Mouse (Mus musculus) embryonic facial prominence, embryonic 11.5 days (tissue): ENCODE data around the gene Nbea. TPM values are rescaled to one million over a fixed set of nuclear protein-coding genes. Genes with fewer than 3 reads are reported as not detected.

Experiments
- ATAC-seq: fragments of 200-750 bp; cut with Nextera tagmentation; replicated peaks from 2 replicates; pipeline ENCODE4 v1.8.0; 2017; ENCODE audit warnings: low read depth; ENCODE audit not compliant: insufficient number of reproducible peaks, low FRiP score, low TSS enrichment
- DNase-seq: peaks from one replicate; pipeline ENCODE4 v3.0.0-alpha.2; 2015; ENCODE audit warnings: low spot score
- H3K27ac ChIP-seq: fragments of 300-500 bp; sonication (generic); replicated peaks from 2 replicates; pipeline ENCODE4 v1.5.1; 2014; ENCODE audit warnings: mild to moderate bottlenecking, low read depth, low read length, control low read depth
- H3K27me3 ChIP-seq: fragments of 300-500 bp; sonication (generic); 2 replicates; pipeline ENCODE4 v1.6.1; 2014; ENCODE audit warnings: mild to moderate bottlenecking, low read length, moderate library complexity, mixed read lengths; ENCODE audit not compliant: control insufficient read depth, insufficient read depth
- H3K36me3 ChIP-seq: fragments of 300-500 bp; sonication (generic); replicated peaks from 2 replicates; pipeline ENCODE4 v1.6.1; 2014; ENCODE audit warnings: low read depth, mild to moderate bottlenecking, low read length, moderate library complexity, mixed read lengths; ENCODE audit not compliant: control insufficient read depth, insufficient read depth
- H3K4me1 ChIP-seq: fragments of 300-500 bp; sonication (generic); 2 replicates; pipeline ENCODE4 v1.6.1; 2014; ENCODE audit warnings: low read length, mixed read lengths; ENCODE audit not compliant: control insufficient read depth, insufficient read depth
- H3K4me2 ChIP-seq: fragments of 300-500 bp; sonication (generic); 2 replicates; pipeline ENCODE4 v1.6.1; 2014; ENCODE audit warnings: low read depth, mild to moderate bottlenecking, control low read depth, low read length, moderate library complexity
- H3K4me3 ChIP-seq: fragments of 300-500 bp; sonication (generic); 2 replicates; pipeline ENCODE4 v1.5.1; 2014; ENCODE audit warnings: low read depth, low read length, control low read depth
- H3K9ac ChIP-seq: fragments of 300-500 bp; sonication (generic); replicated peaks from 2 replicates; pipeline ENCODE4 v1.6.1; 2014; ENCODE audit warnings: mild to moderate bottlenecking, control low read depth, low read length
- H3K9me3 ChIP-seq: fragments of 300-500 bp; sonication (generic); replicated peaks from 2 replicates; pipeline ENCODE4 v1.6.1; 2016; ENCODE audit warnings: mild to moderate bottlenecking, low read length, inconsistent platforms, mixed read lengths; ENCODE audit not compliant: control insufficient read depth
- WGBS: fragments of 180-500 bp; shearing (Covaris S2); extraction: QIAGEN DNeasy Blood & Tissue Kit; methylation state at CpG from one replicate; pipeline ENCODE4 v1.1.7; 2014; 5-methylcytosine and 5-hydroxymethylcytosine counted together
- polyA plus RNA-seq: library from polyadenylated mRNA; unstranded; fragments of >200 nt; fragmentation: Nextera tagmentation; extraction: Ambion mirVana; gene quantifications from 2 replicates; pipeline ENCODE4 v1.2.1, GENCODE M21; 2014

The Nbea gene
- polyA plus RNA-seq, 1 experiment from 2014 or later = 22.6 TPM

- DNase-seq = no peak
- H3K9ac ChIP-seq = no peak overlapping the region
- WGBS = 88% methylated on average over 6 of the region's 6 CpGs
These were observed 115.7 kb downstream of the Nbea start for GRCm38 (mm10) chr3:56067849-56068248.

GRCm38 (mm10) chr3:56066360-56067040, 117.0 kb downstream of the Nbea start:
- DNase-seq (no peak), ATAC-seq (no peak)
- no peak overlapping the region for H3K9ac ChIP-seq
- no peak overlapping the region for H3K4me2 ChIP-seq
- no peaks in the 10 kb centered on the region for H3K36me3 ChIP-seq
- no peaks in the 10 kb centered on the region for H3K4me1 ChIP-seq
- WGBS = 67% methylated on average over 1 of the region's 1 CpGs
- no peak overlapping the region for H3K4me3 ChIP-seq
- no peaks in the 10 kb centered on the region for H3K27me3 ChIP-seq
- no peaks in the 10 kb centered on the region for H3K9me3 ChIP-seq
- no peak overlapping the region for H3K27ac ChIP-seq

More at GRCm38 (mm10) chr3:56067849-56068248, 115.7 kb downstream of the Nbea start:
- ATAC-seq = no peak
- no peaks in the 10 kb centered on the region for H3K9me3 ChIP-seq
- no peaks in the 10 kb centered on the region for H3K4me1 ChIP-seq
- no peak overlapping the region for H3K4me3 ChIP-seq
- H3K36me3 ChIP-seq = no peaks in the 10 kb centered on the region
- no peak overlapping the region for H3K4me2 ChIP-seq
- H3K27me3 ChIP-seq = no peaks in the 10 kb centered on the region
- H3K27ac ChIP-seq = no peak overlapping the region

- H3K36me3 ChIP-seq = no peaks in the 10 kb centered on the region
- no peaks in the 10 kb centered on the region for H3K27me3 ChIP-seq
- no peak overlapping the region for H3K4me2 ChIP-seq
- 78% methylated on average over 4 of the region's 4 CpGs for WGBS
- no peaks in the 10 kb centered on the region for H3K4me1 ChIP-seq
- no peak overlapping the region for H3K9ac ChIP-seq
- no peaks in the 10 kb centered on the region for H3K9me3 ChIP-seq
- H3K4me3 ChIP-seq = no peak overlapping the region
- DNase-seq (no peak), ATAC-seq (no peak)
- no peak overlapping the region for H3K27ac ChIP-seq
These were observed 118.3 kb downstream of the Nbea start for GRCm38 (mm10) chr3:56065234-56065633.

- H3K27me3 ChIP-seq = no peaks in the 10 kb centered on the region
- DNase-seq (no peak), ATAC-seq (no peak)
- no peak overlapping the region for H3K27ac ChIP-seq
- no peaks in the 10 kb centered on the region for H3K36me3 ChIP-seq
- H3K9me3 ChIP-seq = no peaks in the 10 kb centered on the region
- H3K4me1 ChIP-seq = no peaks in the 10 kb centered on the region
- H3K4me3 ChIP-seq = no peak overlapping the region
- H3K4me2 ChIP-seq = no peak overlapping the region
- WGBS = 91% methylated on average over 5 of the region's 5 CpGs
- no peak overlapping the region for H3K9ac ChIP-seq
These were observed 137.7 kb downstream of the Nbea start for GRCm38 (mm10) chr3:56045659-56046336.

GRCm38 (mm10) chr3:56043091-56043490, 140.4 kb downstream of the Nbea start:
- H3K9ac ChIP-seq = no peak overlapping the region
- H3K4me2 ChIP-seq = no peak overlapping the region
- ATAC-seq = no peak
- H3K36me3 ChIP-seq = no peaks in the 10 kb centered on the region
- H3K27me3 ChIP-seq = no peaks in the 10 kb centered on the region
- 96% methylated on average over 1 of the region's 1 CpGs for whole genome bisulfite sequencing
- no peaks in the 10 kb centered on the region for H3K4me1 ChIP-seq
- H3K4me3 ChIP-seq = no peak overlapping the region
- no peaks in the 10 kb centered on the region for H3K9me3 ChIP-seq
- no peak overlapping the region for H3K27ac ChIP-seq
- no peak for DNase-seq

DNA sequence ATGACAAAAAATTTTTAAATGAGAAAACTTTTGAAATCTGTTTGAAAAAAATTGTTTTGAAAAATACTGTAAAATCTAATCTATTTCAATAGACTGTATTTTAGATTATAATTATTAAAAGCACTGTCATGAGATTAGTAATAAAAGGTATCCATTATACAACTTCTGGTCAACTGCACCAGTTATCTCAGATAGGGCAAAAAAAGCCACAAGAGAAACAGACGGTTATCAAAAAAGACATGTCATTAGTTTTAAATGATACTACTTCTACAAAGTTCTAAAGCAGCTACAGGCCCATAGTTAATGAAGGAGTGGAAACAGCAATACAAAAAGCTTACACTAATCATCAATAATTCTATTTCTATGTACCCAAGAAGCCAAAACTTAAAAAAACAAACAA, 144.0 kb downstream of the Nbea start:
- Histone ChIP-seq H3K9me3 (no peaks in the 10 kb centered on the region), H3K4me2 (no peak overlapping the region), H3K9ac (no peak overlapping the region)

GRCm38 (mm10) chr3:56034596-56034995, 148.9 kb downstream of the Nbea start:
- no peak overlapping the region for H3K4me3 ChIP-seq
- no peaks in the 10 kb centered on the region for H3K9me3 ChIP-seq
- H3K4me1 ChIP-seq = no peaks in the 10 kb centered on the region
- no peak overlapping the region for H3K4me2 ChIP-seq
- ATAC-seq = no peak
- no peak overlapping the region for H3K27ac ChIP-seq
- DNase-seq = no peak
- 93% methylated on average over 3 of the region's 3 CpGs for WGBS
- no peak overlapping the region for H3K9ac ChIP-seq
- no peaks in the 10 kb centered on the region for H3K36me3 ChIP-seq
- no peaks in the 10 kb centered on the region for H3K27me3 ChIP-seq

More for the DNA sequence above, 144.0 kb downstream of the Nbea start:
- Histone ChIP-seq H3K36me3 (no peaks in the 10 kb centered on the region), H3K27ac (no peak overlapping the region), H3K4me3 (no peak overlapping the region), H3K27me3 (no peaks in the 10 kb centered on the region), H3K4me1 (no peaks in the 10 kb centered on the region)
- DNase-seq (no peak), ATAC-seq (no peak)
- 85% methylated on average over 1 of the region's 1 CpGs for WGBS

GRCm38 (mm10) chr3:56018494-56018893, 165.0 kb downstream of the Nbea start:
- no peak overlapping the region for H3K27ac ChIP-seq
- no peaks in the 10 kb centered on the region for H3K4me1 ChIP-seq
- no peaks in the 10 kb centered on the region for H3K27me3 ChIP-seq
- H3K4me2 ChIP-seq = no peak overlapping the region
- DNase-seq = no peak
- H3K4me3 ChIP-seq = no peak overlapping the region
- no peaks in the 10 kb centered on the region for H3K36me3 ChIP-seq
- H3K9me3 ChIP-seq = no peaks in the 10 kb centered on the region
- WGBS = 83% methylated on average over 3 of the region's 3 CpGs
- ATAC-seq = no peak
- no peak overlapping the region for H3K9ac ChIP-seq
